Mouse (Mus musculus): ENCODE results near the gene Mtcl1. TPM values are rescaled to one million over a fixed set of nuclear protein-coding genes. Genes with fewer than 3 reads are reported as not detected.

Mtcl1 gene
- polyA plus RNA-seq, 1 experiment from 2014 or later = 2.8 TPM

Other genes with a start within 250 kb of the Mtcl1 start
- gene Rab12, start 70.0 kb upstream of the Mtcl1 start, polyA plus RNA-seq (2014; fragmentation: Nextera tagmentation; extraction: Ambion mirVana) = 49.8 and 51.6 TPM in 2 replicates
- gene Themis3, start 144.9 kb upstream of the Mtcl1 start, polyA plus RNA-seq (2014; fragmentation: Nextera tagmentation; extraction: Ambion mirVana) = not detected in 2 replicates